Mouse (Mus musculus) natural killer cell, adult 2 months (primary cell): ENCODE measurements around the gene Cnn2.

ENCODE experiments used
- DNase-seq, 2 experiments: peaks; one replicate each; pipeline ENCODE4 v3.0.0; 2022; ENCODE audit warnings: low spot score in 2 of 2

The Cnn2 gene

GRCm38 (mm10) chr10:80017771-80018170 lies 29.4 kb downstream of the Cnn2 start:
- peak in 1 of 2 experiments; percentile 47 for DNase-seq

DNA sequence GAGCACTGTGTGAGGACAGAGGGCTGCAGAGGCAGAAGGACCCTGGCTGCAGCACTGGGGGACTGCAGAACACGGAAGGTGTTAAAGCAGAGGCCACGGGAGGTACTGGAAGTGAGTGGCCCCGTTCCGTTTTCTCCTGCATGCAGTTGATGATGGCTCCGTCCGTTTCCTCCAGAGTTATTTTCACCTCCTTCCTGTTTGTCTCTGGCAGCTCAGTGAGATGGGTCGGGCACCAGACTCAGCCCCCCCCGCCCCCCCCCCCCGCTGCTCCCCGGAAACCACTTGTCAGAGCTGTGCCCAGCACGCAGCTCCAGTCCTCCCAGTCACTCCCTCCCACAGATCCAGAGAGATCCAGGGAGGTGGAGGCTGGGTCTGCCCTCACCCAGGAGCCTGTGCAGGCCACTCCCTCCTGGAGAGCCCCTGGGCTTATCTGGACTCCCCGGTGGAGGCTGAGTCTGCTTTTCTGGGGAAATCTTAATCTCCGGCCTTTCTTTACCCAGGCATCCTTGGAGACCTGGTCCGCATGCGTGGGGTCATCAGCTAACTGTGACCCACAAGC lies 30.4 kb downstream of the Cnn2 start:
- peak; percentile 60 to 72 for DNase-seq

DNA sequence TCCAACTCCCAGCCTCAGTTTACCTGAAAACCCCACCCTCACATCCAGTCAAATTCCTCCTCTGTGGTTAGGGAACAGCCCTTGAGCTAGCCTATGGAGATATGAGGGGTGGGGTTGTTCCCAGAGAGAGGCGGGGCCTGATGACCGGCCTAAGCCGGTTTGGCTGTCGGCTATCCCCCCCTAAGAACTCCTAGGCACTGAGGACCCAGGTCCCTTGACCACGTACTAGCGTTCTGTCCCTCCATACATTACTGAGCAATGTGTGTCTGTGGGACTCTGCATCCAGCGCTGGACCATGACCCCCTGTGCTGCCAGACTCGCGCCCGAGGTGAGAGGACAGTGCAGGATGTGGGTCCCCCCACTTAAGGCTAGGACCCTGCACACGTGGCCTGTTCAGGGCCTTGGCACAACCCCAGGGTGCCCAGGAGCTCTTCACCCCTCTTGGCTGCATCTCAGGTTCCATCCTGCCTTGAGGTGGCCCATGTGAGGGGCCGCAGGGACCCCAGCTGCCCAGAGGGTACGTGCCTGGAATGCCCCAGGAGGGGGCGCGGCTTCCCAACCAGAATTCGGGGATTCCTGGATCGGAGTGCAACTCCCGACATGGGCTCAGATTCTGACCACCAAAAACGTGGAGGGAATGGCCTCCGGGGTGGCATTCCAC lies 31.2 kb downstream of the Cnn2 start:
- DNase-seq: no peak

DNA sequence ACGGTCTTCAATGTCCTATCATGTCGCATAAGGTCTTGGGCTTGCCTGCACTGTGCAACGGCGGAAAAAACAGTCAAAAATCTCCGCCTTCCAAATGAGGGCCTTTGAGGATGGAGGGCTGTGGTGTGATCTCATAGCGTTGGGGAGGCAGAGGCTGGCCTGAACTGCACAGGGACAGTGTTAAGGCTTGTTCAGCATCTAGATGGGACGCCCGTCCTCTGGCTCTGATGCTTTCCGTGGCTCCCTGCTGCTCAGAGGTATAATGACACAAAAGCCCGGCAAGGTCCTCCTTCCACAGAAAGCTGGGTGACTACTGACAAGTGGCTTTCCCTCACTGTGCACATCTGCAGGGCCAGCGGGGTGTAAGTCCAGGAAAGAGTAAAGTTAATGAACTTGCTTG lies 31.8 kb downstream of the Cnn2 start:
- DNase-seq: no peak

DNA sequence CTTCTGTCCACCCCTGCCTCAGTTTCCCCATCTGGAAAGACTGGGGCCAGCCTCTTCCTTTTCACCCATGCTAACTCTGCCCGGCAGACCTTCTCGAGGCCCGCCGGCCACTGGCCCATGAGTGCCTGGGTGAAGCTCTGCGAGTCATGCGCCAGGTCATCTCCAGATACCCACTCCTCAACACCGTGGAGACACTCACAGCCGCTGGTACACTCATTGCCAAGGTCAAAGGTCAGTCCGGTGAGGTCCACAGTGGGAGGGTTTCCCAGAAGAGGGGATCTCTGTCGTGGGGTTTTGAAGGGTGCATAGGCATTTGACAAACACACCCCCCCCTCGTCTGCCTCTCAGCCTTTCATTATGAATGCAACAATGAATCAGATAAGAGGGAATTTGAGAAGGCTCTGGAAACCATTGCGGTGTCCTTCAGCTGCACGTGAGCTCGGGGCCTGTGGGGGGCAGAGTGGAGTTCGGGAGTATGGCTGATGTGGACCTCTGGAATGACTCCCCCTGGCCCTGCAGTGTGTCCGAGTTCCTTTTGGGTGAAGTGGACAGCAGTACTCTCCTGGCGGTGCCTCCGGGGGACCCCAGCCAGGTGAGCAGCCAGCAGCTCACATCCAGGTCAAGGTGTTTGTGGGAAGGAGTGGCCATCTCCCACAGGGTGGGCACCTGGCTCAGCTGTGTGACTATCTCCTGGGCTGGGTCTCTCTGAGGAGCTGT lies 32.4 kb downstream of the Cnn2 start:
- no peak for DNase-seq

GRCm38 (mm10) chr10:80021320-80021641 lies 32.9 kb downstream of the Cnn2 start:
- no peak for DNase-seq

GRCm38 (mm10) chr10:80022164-80022563 lies 33.8 kb downstream of the Cnn2 start:
- no peak for DNase-seq

DNA sequence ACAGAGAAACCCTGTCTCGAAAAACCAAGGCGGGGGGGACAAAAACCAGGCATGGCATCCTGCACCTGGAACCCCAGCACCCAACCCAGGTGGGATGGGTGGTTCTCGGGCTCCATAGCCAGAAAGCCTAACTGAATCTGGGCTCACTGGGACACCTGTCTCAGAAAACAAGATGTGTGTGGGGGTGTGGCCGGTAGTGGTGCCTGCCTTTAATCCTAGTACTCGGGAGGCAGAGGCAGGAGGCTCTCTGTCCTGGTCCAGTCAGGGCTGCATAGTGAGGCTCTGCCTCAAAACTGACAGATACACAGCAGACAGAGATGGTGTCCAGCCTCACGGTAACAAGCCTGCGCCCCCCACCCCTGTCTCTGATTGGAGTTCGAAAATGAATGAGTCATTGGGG lies 34.4 kb downstream of the Cnn2 start:
- DNase-seq: peak in 1 of 2 experiments; percentile 28

GRCm38 (mm10) chr10:80023758-80024157 lies 35.4 kb downstream of the Cnn2 start:
- DNase-seq: peak in 1 of 2 experiments; percentile 34

DNA sequence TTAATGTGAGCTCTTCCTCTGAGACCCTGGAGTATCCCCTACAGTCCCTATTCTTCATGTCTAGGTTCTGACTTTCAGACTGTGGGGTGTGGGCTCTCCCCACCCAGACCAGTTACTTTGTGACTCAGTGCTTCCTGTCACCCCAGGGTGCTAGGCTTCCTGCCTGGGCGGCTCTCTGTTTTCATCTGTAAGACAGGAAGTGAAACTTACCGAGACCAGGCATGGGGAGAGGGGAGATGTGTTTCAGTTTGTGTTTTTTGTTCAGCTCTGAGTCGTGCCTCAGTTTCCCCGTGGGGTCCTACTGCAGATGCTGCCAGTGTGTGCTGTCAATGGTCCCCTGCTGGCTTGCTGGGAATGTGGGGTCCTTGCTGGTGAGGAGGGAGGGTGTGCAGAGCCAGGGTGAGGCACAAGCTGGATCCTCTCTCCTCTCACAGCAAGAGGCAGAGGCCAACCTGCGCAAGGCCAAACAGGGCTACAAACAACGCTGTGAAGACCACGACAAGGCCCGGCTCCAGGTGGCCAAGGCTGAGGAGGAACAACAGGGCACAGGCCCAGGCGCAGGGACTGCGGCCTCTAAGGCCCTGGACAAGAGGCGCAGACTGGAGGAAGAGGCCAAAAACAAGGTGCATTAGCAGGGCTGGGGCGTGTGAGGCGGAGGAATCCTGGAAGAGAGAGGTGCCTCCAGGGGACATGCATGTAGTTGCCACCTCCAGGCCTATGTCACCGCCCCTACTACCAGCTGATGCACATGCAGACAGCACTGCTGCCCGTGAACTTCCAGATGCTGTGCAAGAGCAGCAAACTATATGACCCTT lies 36.1 kb downstream of the Cnn2 start:
- peak; percentile 89 to 90 for DNase-seq

DNA sequence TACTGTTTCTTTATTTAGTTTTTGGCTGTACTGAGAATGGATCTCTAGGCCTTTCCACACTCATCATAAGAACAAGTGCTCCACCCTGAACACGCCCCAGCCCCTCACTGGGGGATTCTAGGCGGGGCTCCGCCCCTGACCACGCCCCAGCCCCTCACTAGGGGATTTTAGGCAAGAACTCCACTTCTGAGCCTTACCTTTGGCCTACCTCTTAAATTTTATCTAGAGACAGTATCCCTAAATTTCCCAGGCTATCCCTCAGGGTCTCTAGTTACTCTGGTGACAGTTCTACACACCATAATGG lies 36.6 kb downstream of the Cnn2 start:
- DNase-seq: no peak

GRCm38 (mm10) chr10:80025463-80025862 lies 37.1 kb downstream of the Cnn2 start:
- DNase-seq: no peak

DNA sequence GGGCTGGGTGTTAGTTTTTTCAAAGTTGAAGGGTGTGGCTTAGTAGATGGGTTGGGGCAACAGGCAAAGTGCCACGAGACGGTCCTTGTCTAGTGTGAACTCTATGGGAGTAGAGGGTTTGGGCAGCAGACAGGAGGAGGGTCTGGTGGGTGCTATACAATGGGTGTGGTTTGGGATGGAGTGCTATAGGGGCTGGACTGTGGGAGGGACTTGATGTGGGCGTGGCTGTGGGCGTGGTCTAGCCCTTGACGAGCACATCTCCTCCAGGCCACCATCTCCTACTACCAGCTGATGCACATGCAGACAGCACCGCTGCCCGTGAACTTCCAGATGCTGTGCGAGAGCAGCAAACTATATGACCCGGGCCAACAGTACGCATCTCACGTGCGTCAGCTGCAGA lies 37.5 kb downstream of the Cnn2 start:
- peak; percentile 53 to 57 for DNase-seq

DNA sequence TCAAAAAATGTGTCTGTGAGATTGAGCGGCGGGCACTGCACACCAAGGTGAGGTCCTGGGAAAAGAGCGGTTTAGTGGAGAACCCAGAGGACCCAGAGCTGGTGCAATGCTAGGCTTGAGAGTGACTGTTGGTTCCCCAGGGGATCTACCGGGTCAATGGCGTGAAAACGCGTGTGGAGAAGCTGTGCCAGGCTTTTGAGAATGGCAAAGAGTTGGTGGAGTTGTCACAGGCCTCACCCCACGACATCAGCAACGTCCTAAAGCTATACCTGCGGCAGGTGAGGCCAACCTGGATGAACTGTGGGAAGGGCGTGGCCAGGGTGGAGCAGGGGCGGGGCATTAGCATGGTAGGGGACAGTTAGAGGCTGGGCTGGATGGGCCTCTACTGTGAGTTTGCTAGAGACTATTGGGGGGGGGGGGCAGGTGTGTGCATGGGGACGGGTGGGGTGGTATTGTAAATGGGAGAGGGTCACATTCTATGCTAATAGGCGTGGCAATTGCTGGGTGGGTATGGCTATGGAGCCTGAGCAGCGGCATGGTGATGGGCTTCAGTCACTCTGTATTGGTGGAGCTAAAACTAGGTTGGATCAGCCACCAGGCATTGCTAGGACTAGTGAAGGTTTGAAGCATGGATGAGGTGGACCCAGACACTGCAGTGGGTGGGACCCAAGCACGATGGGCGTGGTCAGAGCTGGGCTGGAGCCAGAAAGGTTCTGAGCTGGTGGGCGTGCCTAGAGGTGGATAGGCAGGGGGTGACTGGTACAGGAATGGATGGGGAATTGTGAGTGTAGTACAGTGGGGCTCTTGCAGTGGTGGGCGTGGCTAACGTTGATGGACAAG lies 39.5 kb downstream of the Cnn2 start:
- no peak for DNase-seq

- DNase-seq: no peak
Measured at GRCm38 (mm10) chr10:80028521-80028846, 40.1 kb downstream of the Cnn2 start.

- peak; percentile 80 to 90 for DNase-seq
Measured at GRCm38 (mm10) chr10:80030191-80030590, 41.8 kb downstream of the Cnn2 start.

- no peak for DNase-seq
Measured at GRCm38 (mm10) chr10:80030736-80031135, 42.4 kb downstream of the Cnn2 start.

- DNase-seq: peak; percentile 93 to 96
Measured at GRCm38 (mm10) chr10:80032799-80033480, 44.6 kb downstream of the Cnn2 start.

GRCm38 (mm10) chr10:80033511-80034391 lies 45.4 kb downstream of the Cnn2 start:
- DNase-seq: peak; percentile 83 to 86

GRCm38 (mm10) chr10:80035148-80035547 lies 46.8 kb downstream of the Cnn2 start:
- DNase-seq: no peak
